Mouse (Mus musculus): ENCODE measurements around the gene Elmsan1.

Elmsan1 gene

DNA sequence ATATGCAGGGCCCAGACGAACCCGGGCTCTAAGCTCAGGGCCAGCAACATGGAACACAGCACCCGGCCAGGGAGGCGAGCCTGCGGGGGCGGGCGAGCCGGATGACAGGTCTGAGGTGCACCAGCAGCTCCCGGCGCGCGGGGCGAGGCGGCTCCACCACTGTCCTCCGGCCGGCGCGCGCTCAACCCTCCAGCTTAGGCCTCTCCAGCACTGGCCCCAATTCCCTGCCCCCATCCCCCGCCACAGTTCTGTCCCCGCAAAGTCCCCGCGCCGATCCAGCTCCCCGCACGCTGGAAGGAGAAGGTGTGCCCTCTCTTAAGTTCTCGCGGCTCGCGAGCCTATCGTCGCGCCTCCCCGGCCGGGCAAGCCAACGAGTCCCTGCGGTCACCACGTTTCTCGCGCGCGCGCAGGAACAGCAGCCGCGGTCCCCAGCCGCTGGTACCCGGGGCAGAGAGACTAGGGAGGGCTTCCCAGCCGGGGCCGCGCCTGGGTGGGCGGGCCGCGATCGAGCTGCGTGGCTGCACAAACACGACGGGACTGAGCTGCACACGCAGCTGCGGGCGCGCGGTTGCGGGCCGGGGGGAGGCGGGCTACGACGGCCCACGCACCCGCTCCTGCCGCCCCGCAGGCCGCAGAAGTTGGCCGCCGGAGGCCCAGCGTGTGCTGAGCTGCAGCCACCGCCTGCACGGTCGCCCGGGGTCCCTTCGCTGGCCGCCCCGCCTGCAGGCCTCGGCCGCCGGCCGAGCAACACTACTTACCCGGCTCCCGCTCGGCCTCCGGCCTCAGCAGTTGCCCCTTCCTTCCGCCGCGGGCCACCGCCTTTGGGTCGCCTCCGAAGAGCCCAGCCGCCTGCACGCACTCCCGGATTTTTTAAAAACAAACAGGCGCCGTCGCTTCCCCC is 25.7 kb downstream of the Elmsan1 start:
- DNase-seq (ENCODE audit: low spot score): peak; percentile 63

DNA sequence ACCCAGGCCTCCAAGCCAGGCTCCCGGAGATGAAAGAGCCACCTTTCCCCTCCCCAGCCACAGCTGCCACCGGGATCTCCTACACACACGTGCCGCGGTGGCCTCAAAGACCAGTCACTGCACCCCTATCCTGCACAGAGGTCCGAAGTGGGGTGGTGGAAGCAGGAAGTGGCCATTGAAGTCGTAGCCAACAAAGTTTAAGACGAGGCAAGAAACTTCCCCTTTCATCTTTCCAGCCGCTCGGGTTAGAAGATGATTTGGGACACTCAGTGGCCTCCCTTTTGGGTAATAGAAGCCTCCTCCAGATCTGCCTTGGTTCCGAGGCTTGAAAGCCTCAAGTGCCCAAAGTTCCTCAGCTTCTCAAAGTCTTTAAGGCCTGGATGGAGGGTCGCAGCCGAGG is 26.4 kb downstream of the Elmsan1 start:
- no peak for DNase-seq (ENCODE audit: low spot score)

DNA sequence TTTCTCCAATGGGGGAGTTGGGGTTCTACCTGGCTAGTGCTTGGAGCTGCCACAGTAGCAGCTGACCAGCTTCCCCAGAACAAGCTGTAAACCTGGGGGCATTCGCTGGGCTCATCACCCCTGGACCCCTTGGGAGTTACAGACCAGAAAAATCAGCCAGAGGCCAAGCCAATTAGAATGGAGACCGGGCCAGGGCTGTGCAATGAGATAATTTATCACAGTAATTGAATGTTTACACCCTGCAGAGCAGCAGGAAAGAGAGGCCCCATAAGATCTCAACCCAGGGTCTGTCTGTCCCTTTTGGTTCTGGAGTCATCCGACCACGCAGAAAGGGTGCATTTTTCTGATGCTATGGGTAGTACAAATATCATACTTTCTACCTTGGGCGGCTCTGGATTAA is 26.9 kb downstream of the Elmsan1 start:
- DNase-seq (ENCODE audit: low spot score): no peak

DNA sequence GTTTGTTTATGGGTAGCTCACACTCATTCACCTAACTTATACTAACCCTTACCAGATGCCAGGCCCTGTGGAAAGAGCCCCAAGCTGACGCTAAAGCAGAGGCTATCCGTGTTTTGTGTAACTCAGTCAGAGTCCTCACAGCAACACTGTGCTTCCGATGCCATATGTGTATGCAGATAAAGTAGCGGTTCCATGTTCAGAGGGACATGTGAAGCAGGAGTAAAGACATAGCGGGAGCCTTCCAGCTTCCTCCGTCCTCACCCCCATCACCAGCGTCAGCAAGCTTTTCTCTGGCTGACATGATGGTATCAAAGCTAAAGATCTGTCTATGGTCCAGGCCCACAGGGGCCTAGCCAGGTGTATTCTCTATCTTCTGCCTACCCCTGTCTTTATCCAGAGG is 27.5 kb downstream of the Elmsan1 start:
- no peak for DNase-seq (ENCODE audit: low spot score)

DNA sequence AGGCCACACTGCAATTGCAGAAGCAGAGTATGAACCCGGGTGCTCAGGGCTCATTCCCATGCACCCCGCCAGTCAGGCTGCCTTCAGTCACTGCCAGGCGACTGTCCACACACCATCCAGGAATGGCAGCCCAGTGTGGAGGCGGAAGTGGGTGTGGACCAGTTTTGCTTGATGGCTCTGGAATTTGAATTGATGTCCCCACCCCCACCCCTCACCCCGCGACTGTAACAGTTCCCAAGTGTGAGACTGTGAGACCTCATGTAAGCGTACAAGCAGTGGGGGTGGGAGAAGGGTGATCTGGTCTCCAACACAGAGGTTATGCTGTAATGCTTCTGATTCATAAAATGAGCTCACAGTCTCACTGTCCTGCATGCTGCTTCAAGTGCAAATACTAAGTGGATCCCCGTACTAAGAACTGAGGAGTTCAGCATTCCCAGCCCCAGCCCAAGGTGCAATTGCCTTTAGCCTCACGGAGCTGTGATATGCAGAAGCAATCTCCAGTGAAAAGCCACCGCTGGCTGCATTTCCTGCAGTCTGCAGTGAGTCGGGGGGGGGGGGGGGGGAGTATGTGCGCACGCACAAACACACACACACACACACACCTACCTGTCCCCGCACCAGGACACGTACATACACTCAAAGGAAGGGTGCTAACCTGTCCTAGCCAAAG is 28.4 kb downstream of the Elmsan1 start:
- DNase-seq (ENCODE audit: low spot score): no peak

DNA sequence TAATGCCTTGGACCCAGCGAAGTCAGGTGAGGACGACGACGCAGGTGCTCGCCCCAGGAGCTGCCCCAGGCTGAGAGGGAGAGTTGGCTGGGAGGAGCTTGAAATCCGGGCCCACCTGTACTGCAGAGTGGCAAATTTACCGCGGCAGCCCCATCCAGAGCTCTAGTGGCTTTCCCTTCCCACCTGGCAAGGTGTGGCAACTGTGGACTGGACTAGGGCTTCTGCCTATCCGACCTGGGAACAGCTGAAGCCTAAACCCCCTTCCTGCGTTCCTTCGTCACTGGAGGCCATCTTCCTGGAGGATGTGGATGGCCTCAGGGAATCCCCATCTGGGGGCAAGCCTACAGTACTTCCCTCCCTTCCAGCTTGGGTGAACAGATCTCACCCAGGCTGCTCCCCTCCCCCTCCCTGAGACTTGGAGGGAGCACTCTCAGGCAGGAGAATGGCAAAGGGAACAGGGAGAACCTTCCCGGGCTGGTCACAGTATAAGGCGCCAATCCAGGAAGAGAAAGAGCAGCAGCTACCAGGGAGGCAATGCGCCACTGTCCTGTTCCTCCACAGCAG is 29.7 kb downstream of the Elmsan1 start:
- DNase-seq (ENCODE audit: low spot score): no peak

DNA sequence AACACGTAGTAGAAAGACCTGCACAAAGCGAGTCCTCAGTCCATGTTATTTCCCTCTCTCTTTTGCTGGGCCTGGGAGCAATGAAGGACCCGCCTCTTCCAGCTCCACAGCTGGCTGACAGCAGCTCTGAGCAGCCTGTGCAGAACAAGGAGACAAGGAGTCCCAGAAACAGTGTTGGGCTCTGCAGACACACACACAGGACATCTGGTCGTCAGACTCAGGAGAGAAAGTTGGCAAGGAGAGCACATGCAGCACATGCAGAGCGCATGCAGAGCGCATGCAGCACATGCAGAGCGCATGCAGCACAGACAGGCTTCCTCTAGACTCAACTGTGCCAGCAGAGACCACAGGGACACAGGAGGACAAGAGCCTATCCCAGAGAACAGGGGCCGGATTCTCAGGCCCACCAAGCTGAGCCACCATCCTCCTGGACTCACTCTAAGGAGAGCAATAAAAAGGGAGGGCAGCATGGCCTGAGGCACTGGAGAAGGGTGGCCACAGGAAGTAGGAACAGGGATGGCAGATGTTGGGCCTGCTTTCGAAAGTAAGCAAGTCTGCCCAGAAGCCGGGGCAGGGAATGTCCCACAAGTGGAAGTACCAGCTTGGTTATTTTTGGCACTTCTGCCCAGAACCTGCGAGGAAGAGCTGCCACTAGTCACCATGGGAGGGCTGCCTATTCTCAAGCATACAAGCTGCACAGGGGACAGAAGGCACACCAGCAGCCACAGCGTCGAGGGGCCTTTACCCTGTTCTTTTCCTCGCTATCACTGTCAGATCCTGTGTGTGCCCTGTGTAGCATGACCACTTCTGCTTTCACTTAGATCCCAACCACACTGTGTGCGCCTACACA is 30.7 kb downstream of the Elmsan1 start:
- DNase-seq (ENCODE audit: low spot score): peak; percentile 41

DNA sequence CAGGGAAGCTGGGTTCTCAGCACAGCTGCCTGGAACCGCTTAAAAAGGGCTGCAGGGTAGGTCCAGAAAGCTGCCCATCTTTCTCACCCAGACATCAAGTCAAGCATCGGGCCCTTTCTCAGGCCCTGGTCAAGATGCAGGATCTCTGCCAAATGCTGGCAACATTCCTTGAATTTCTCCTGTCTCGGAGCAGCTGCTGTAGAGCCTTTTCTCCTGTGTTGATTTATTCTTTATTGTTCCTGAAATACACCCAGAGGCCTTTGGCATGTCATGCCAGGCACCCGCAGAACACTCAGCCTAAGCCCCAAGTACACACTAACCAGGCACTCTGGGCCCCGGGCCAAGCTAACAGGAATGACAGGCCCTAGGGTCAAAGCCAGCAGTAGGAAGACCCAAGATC is 31.7 kb downstream of the Elmsan1 start:
- no peak for DNase-seq (ENCODE audit: low spot score)

DNA sequence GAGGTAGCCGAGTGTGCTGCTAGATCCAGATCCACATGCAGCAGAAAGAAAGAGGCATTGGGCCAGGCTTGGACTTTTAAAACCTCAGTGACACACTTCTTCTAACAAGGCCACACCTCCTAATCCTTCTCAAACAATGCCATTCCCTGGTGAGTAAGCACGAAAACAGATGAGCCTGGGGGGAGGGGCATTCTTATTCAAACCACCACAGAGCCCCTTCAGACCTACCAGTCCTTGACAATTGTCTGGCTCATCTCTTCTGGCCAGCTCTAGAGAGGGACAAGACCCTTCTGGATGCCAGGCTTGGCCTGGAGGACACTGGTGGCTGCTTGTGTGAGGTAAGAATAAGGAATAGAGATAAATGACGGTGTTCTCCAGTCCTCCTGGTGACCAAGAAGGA is 32.1 kb downstream of the Elmsan1 start:
- DNase-seq (ENCODE audit: low spot score): no peak

DNA sequence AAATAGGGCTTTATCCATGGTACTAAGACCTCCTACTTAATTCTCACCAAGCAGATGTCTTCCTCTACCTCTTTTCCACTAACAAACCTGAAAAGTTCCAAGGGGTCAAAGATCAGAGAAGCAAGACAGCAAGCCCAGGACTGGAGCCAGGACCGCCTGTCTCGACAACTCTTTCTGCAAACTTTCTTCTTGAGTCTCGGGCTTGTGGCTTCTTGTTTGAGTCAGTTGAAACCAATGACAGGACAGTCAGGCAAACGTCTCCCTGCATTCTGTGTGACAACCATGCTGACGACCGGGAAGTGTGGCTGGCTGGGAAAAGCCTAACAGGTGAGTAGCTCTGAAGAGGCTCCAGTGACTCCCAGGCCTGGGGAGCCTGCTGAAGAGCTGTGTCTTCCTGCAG is 33.1 kb downstream of the Elmsan1 start:
- DNase-seq (ENCODE audit: low spot score): no peak

DNA sequence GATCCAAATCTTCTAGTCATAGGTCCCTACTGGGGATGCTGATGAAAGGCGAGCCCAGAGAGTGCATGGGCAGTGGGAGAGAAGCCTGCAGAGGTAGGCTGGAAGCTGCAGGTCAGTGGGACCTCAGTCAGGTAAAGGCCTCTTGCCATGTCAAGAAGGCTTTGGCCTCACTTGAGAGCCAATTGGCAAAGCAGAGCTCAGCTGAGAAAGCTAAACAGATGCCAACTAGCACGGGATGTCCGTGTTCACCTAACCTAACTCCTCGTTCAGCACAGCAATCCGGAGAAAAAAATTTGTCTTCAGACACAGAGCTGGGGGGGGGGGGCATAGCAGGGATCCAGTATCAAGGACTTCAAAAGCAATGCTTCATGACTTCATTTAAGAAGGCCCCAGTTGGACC is 33.7 kb downstream of the Elmsan1 start:
- no peak for DNase-seq (ENCODE audit: low spot score)

DNA sequence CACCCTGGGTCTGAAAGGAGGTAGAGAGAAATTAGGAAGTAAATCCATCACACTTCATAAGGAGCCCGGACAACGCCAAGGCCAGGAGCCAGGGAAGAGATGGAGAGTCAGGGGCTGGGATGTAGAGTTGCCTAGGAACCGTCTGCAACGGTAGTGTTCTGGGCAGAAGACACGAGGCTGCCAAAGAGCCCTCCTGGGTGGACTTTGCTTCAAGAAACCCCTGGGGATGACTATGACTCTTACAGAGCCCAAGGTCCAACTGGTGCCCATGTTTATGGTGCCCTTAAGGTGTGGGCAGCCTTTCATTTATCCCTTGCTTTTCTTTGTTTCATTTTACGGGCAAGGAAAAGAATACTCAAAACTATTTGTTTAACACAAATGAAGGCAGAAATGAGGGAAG is 36.7 kb downstream of the Elmsan1 start:
- no peak for DNase-seq (ENCODE audit: low spot score)

DNA sequence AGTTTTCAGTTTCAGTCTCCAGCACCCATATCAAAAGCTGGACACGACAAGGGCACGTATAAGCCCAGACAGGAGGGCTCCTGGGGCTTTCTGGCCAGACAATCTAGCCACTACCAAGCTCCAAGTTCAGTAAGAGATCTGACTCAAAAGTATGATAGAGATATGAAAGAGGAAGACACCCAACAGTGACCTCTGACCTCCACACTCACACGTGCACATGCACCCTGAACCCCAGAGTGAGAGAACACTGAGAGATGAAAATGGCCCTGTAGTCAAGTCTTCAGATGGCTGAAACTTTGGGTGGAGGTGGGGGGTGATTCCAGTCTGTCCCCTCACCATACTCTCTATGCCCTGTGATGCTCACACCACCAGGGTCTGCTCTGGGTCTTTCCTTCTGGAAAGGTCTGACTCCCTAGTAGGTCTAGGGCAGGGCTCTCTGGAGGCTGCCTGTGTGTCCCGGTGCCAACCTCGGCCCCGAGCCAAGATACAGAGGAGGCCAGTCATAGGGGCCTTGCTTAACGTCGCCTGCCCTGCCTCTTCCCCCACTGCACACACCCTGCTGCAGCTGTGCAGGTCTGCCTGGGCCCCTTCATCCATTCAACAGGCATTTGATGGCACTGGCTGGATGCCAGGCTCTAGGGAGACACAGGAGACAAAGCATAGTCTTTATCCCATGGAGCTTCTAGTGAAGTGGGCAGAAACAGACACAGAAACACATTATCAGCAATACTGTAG is 37.8 kb downstream of the Elmsan1 start:
- DNase-seq (ENCODE audit: low spot score): peak; percentile 55

DNA sequence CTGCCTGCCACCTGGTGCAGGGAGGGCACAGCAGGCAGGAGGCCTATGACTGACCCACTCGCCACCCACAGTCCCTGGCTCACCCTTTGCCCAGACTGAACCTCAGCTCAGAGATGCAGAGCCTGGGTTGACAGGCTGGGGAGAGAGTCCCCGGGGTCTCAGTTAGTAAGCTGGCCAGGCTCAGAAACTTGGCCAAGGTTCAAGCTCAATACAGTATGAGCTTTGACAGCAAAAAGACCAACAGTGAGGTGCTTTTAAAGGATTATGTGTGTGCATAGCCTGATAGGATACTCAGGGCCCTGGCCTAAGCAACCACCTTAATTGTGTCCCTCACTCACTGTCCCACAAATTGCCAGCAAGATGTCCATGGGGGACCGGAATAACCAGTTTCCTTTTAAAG is 38.6 kb downstream of the Elmsan1 start:
- no peak for DNase-seq (ENCODE audit: low spot score)

DNA sequence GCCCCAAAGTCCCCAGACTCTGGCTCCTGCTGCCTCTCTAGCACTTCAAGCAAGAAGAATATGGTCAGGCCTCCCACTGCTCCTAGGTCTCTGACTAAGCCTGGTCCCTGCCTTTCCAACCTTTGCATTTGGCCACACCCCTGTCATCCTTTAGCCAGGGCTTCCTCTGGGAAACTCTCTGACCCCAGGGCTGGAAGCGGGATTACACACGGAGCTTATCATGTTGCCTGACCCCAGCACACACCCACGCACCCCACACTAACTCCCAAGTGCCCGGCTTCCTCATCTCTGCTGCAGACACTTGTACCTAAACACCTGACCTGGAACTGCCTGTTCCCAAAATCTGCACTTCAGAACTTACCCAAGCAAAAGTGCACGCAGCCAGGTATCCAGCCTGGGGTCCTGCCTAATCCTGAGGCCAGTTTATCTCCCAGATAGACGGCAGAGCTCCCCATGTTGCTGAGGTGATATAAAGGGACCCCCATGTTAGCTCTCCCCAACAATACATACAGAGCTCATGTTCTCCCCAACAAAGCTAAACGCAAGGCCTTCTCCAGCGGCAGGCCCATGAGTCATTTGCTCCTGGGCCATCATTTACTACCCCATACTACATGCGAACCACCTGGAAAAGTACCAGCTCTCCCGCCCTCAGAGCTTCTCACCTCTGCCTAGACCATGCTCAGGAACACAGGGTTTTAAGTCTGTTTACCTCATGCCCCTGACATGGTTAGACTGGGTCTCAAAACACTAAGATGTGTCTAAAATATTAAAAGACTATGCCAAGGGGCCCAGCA is 39.8 kb downstream of the Elmsan1 start:
- no peak for DNase-seq (ENCODE audit: low spot score)

DNA sequence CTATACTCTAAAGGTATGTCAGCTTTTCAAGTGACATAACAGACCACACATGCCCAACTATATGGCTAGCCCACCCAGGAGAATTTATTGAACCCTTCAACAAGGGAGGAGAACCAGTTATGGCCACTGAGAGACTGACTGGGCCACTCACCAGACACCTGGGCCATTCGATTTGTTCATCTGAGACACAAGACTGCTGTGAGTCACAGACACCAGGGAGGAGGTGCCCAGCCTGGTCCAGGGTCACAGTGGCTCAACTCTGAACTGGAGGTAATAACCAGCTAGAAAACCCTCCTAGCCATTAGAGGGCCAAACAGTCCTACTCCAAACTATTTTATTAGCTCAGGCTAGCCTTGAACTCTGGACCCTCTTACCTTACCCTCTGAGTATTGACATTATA is 40.6 kb downstream of the Elmsan1 start:
- no peak for DNase-seq (ENCODE audit: low spot score)

DNA sequence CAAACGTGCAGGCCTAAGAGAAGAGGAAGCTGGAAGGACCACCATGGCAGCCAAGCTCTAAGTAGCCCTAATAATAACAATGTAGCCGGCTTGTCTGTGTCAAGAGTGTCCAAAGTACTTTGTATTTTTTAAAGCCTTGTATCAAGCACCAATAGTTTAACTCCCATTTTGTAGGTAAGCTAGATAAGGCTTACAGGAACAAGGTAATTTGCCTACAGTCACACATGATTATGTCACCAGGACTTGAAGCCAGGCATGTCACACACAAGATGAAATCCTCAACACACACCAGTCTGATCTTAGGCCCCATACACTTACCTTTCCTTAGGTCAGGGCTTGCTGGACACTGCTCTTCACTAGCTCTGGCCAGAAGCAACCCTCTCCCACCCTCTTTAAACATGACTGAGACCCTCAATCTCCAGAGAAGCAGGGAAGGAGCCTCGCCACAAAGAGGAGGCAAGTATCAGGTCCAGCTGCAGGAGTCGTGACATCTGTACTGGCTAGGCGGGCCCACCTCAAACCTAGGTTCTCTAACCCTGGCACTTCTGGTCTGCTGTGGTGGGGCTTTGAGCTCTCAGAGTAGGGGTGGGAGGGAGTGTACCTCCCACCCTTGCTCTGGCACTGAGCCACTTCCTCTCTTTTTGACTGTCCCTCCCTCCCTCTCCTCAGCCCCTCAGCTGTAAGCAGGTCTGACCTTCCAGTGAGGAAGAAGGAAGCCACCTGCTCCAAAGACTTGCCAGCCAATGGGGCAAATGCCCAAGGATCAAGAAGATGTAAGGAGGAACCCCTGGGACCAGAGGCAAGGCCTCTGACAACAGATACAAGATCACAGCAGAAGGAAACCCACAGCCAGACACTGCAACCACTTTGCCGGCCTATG is 41.6 kb downstream of the Elmsan1 start:
- no peak for DNase-seq (ENCODE audit: low spot score)

DNA sequence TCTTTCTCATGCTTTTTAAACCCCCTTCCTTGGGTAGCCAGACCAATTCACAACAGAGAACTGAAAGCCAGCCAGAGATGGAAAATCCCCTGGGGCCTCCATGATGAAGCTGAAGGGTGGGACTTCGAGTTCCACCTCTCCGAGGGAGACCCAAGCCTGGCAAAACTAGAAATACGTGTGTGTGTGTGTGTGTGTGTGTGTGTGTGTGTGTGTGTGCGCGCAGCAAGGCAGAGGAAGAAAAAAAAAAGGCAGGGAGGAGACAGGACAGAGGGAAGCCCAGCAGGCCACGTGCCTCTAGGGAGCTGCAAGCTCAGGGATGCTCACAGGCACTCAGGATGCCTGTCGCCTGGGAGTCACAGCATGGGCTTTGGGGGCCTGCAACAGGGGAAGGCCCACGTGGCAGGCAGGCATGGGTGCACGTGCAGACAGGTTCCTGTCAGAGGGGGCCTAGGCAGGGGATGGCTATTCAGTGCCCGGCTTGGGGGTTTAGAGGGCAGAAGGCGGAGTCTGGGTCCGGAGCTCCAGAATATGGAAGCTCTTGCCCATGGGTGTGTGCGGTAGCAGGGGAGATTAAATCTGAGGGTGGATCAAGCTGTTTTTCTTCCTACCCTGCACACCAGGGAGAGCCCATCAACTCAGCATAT is 42.4 kb downstream of the Elmsan1 start:
- peak; percentile 40 for DNase-seq (ENCODE audit: low spot score)

DNA sequence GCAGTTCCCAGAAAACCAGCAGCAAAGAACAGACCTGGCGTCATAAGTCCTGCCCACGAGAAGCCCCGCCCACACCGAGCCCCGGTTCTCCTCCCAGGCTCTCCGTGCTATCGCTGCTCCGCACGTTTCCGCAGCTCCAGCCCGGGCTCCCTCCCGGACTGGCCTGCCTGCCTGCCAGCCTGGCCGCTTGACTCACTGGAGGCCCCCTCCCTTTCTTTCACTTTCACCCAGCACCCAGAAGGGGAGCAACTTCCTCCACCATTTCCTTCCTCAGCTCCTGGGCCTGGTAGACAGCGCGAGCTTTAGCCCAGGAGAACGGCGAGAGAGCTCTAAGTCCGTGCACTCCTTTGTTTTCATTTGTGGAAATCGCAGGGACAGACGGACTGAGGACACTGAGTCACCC is 43.0 kb downstream of the Elmsan1 start:
- DNase-seq (ENCODE audit: low spot score): peak; percentile 84

Data from layer of hippocampus, adult 11-12 months (tissue).